Mouse (Mus musculus) MEL-GATA-1-ER (cell line): ENCODE data around the gene Syde2.

Experiments
- DNase-seq: peaks from one replicate; pipeline ENCODE4 v3.0.0-alpha.2; 2012; ENCODE audit warnings: low read depth; ENCODE audit errors: extremely low read depth

Syde2 gene

GRCm38 (mm10) chr3:145987268-145987969 is at the start of gene Syde2:
Syde2 (plus strand) TSS chr3:145987870.
- no peak for DNase-seq

- DNase-seq, result peak; percentile 22
Observed at GRCm38 (mm10) chr3:145938405-145939349, 49.0 kb upstream of the Syde2 start.

GRCm38 (mm10) chr3:145939402-145939801 is 48.3 kb upstream of the Syde2 start:
- peak; percentile 55 for DNase-seq

GRCm38 (mm10) chr3:145939971-145940370 is 47.7 kb upstream of the Syde2 start:
- no peak for DNase-seq

GRCm38 (mm10) chr3:145941971-145942370 is 45.7 kb upstream of the Syde2 start:
- DNase-seq, result peak; percentile 84

- DNase-seq, result no peak
Observed at GRCm38 (mm10) chr3:145944348-145944747, 43.3 kb upstream of the Syde2 start.

GRCm38 (mm10) chr3:145945904-145946303 is 41.8 kb upstream of the Syde2 start:
- DNase-seq, result no peak

GRCm38 (mm10) chr3:145946654-145947053 is 41.0 kb upstream of the Syde2 start:
- no peak for DNase-seq

GRCm38 (mm10) chr3:145947539-145948204 is 40.0 kb upstream of the Syde2 start:
- DNase-seq, result no peak

- DNase-seq, result peak; percentile 91
Observed at GRCm38 (mm10) chr3:145950034-145950814, 37.4 kb upstream of the Syde2 start.

- DNase-seq, result no peak
Observed at GRCm38 (mm10) chr3:145950815-145951130, 36.9 kb upstream of the Syde2 start.

GRCm38 (mm10) chr3:145951287-145952165 is 36.1 kb upstream of the Syde2 start:
- peak; percentile 54 for DNase-seq

- DNase-seq, result peak; percentile 73
Observed at GRCm38 (mm10) chr3:145952945-145953344, 34.7 kb upstream of the Syde2 start.

GRCm38 (mm10) chr3:145953411-145953810 is 34.3 kb upstream of the Syde2 start:
- DNase-seq, result no peak

GRCm38 (mm10) chr3:145959824-145960223 is 27.8 kb upstream of the Syde2 start:
- DNase-seq, result no peak

- no peak for DNase-seq
Observed at GRCm38 (mm10) chr3:145962411-145962810, 25.3 kb upstream of the Syde2 start.

GRCm38 (mm10) chr3:145963101-145964017 is 24.3 kb upstream of the Syde2 start:
- DNase-seq, result no peak

- no peak for DNase-seq
Observed at GRCm38 (mm10) chr3:145964018-145964387, 23.7 kb upstream of the Syde2 start.

GRCm38 (mm10) chr3:145964473-145964872 is 23.2 kb upstream of the Syde2 start:
- DNase-seq, result peak; percentile 55
